Mouse (Mus musculus) small intestine, adult 2 months (tissue): ENCODE data around the gene Znrd1as.

Source experiments
- CTCF ChIP-seq: fragments of 200-500 bp; IDR thresholded peaks from 2 replicates; pipeline ENCODE4 v1.5.1; 2012; ENCODE audit warnings: low read depth, mild to moderate bottlenecking, control low read depth, inconsistent platforms, low read length, moderate library complexity, mixed read lengths; ENCODE audit not compliant: insufficient replicate concordance, insufficient read length; ENCODE audit errors: extremely low read depth
- POLR2A ChIP-seq: fragments of 200-500 bp; IDR thresholded peaks from 2 replicates; pipeline ENCODE4 v1.6.1; 2012; ENCODE audit warnings: low read depth, mild to moderate bottlenecking, control low read depth, inconsistent platforms, low read length, moderate library complexity

DNA sequence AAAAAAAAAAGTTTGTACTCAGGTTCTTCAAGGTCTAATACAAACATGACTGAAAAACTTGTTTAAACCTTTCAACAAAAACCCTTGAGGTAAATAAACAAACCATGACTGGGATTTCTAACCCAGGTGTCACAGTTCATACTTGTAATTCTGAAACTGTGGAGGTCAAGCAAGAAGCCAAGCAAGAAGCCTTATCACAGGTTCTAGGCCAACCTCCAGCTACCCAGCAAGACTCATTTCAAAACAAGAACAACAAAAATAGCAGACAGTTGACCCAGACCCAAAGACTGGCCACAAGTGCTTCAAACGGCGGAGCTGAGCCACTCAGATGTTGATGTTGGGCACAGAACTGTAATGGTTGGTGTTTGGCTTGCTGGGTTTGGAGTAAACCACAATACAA, 36.1 kb downstream of the Znrd1as start:
- TF ChIP-seq POLR2A (no peak), CTCF (no peak)
